Mouse (Mus musculus) liver, postnatal 0 days (tissue): ENCODE measurements around the gene Arhgef17.

Experiments
- CTCF ChIP-seq: sonication (generic); IDR thresholded peaks from 2 replicates; pipeline ENCODE4 v1.5.1; 2016; ENCODE audit warnings: antibody characterized with exemption, low read depth
- EP300 ChIP-seq: IDR thresholded peaks from 2 replicates; pipeline ENCODE4 v1.6.1; 2016; ENCODE audit warnings: antibody characterized with exemption, low read depth, mild to moderate bottlenecking

DNA sequence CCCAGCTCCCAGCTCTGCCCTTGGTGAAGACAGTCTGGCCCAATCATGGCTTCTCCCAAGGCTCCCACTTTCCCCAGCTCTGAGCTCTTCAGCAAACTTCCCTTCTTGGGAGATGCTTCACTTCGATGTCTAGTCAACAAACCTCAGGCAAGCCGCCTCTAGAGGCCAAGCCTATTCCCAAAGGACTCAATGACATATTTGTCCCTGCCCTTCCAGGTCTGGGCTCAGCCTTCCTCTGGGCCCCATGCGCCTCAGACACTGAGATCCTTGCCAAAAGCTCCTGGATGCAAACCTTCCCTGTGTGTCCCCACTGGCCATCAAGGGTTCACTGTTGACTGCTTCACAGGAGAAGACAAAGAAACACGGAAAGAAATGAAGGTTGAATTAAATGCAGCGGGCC, 10.6 kb downstream of the Arhgef17 start:
- TF ChIP-seq CTCF (no peak), EP300 (no peak)
